Mouse (Mus musculus) urinary bladder, postnatal 4 days (tissue): ENCODE results near the gene Rap1gap.

ENCODE experiments used
- DNase-seq, 2 experiments: peaks; one replicate each; pipeline ENCODE4 v3.0.0; 2021 to 2022; ENCODE audit warnings: low spot score in 2 of 2

Rap1gap gene

GRCm38 (mm10) chr4:137774013-137774412, 109.5 kb downstream of the Rap1gap start:
- no peak for DNase-seq

GRCm38 (mm10) chr4:137774505-137774904, 110.0 kb downstream of the Rap1gap start:
- no peak for DNase-seq

- DNase-seq = no peak
Observed at GRCm38 (mm10) chr4:137777866-137778265, 113.3 kb downstream of the Rap1gap start.

- no peak for DNase-seq
Observed at GRCm38 (mm10) chr4:137778397-137779184, 114.1 kb downstream of the Rap1gap start.
